Mouse (Mus musculus): ENCODE measurements around the gene Gm11627.

GRCm38 (mm10) chr11:102534078-102534477 lies 45.2 kb downstream of the Gm11627 start:
- TF ChIP-seq CTCF (IDR thresholded peaks at IDR 0.05; ENCODE audit: extremely low read depth, insufficient read depth, insufficient read length, insufficient replicate concordance) (no peak), POLR2A (IDR thresholded peaks at IDR 0.05; ENCODE audit: low read depth, low read length) (no peak)

Data from spleen, adult 2 months (tissue).